Mouse (Mus musculus): Measurements from ENCODE around the gene C2cd2l. TPM values are rescaled to one million over a fixed set of nuclear protein-coding genes. Genes with fewer than 3 reads are reported as not detected.
"Not testable (repeated sequence)": the region's sequence is repeated elsewhere in the genome, so short reads cannot be mapped to it uniquely, and the experiment has no call there.

Gene C2cd2l
- total RNA-seq, 2 experiments from 2014 or later = 2.4 to 13.2 TPM

DNA sequence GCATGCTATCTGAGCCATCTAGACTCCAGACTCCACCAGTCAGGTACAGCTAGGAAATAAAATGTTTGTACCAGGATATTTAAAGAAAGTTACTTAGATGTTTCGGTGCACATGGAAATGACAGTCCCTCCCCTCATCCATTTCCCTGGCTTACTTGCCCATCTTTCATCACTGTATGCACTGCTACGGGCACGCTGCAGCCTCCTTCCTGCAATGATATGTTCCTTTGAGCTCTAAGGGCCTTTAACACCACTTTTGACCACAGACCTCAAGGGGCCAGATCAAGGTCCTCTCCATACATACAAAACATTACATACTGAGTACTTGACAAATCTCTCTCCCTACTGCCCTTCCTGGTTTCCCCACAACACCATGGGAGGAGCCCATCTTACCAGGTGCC, 16.9 kb upstream of the C2cd2l start:
- ATAC-seq (replicated peaks; ENCODE audit: poor library complexity) = no peak

DNA sequence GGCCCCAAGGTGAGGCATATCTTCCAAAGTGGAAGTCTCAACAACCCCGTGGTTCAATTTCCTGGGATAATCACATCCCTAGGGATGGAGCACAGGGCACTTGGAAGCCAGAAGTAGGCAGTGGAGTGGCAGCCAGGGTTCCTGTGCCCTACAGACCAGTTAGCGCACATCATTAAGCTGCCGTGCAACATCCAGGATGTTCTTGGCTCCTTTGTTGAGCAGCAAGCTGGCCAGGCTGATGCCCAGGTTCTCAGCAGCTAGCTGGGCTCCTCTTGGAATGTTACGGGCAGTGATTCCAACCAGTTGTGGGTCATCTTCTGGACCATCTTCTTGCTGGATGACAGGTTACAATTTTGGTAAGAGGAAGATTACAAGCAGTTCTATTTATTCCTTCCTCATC, 16.4 kb upstream of the C2cd2l start:
- ATAC-seq (replicated peaks; ENCODE audit: poor library complexity) = not testable (repeated sequence)

DNA sequence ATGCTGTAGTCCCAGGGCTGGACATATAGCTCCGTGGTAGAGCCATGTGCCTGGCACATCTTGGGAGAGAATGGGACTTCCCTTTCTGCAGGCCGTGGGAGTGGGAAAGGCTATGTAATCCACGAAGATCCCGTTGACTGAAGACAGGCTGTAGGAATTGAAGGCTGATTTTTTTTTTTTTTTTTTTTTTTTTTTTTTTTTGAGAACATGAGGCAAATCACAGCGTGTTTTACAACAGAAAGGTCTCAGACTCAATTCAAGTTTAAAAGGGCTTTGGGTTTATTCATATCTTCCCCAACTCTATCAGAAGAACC, 16.0 kb upstream of the C2cd2l start:
- ATAC-seq (replicated peaks; ENCODE audit: poor library complexity) = no peak

DNA sequence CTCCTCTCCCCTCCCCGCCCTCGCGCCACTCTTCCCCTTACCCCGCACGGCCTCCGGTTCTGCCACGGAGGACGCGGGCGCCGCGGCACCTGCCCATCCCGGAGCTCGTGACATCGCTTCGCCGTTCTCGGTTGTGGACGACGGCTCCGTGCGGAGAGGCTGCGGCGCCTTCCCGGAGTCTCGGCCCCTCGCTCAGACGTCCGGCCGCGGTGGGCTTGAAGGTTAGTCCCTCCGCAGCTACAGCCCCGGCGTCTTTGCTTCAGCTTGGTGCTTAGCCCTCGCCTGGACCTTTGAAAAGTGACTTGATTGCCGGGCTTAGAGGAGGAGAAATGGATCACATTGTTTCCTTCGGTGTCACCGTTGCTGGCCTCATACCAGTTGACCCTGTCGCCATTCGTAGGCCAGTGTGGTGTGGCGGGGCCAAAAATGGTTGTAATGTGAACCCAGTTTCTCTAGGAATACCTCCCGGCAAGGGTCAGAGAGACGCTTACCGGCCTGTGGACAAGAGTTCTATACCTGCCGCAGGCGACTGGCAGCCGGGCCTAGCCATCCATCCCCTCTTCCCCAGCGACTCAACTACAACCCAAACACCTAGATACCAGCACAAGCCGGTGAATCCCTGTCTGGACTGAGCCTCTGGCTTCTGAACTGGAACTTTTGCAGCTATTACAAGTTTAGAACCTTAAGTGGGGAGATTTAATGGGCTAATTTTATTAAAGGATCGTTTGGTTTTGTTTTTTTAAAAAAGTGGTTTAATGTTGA, 15.4 kb upstream of the C2cd2l start:
- ATAC-seq (replicated peaks; ENCODE audit: poor library complexity) = no peak

DNA sequence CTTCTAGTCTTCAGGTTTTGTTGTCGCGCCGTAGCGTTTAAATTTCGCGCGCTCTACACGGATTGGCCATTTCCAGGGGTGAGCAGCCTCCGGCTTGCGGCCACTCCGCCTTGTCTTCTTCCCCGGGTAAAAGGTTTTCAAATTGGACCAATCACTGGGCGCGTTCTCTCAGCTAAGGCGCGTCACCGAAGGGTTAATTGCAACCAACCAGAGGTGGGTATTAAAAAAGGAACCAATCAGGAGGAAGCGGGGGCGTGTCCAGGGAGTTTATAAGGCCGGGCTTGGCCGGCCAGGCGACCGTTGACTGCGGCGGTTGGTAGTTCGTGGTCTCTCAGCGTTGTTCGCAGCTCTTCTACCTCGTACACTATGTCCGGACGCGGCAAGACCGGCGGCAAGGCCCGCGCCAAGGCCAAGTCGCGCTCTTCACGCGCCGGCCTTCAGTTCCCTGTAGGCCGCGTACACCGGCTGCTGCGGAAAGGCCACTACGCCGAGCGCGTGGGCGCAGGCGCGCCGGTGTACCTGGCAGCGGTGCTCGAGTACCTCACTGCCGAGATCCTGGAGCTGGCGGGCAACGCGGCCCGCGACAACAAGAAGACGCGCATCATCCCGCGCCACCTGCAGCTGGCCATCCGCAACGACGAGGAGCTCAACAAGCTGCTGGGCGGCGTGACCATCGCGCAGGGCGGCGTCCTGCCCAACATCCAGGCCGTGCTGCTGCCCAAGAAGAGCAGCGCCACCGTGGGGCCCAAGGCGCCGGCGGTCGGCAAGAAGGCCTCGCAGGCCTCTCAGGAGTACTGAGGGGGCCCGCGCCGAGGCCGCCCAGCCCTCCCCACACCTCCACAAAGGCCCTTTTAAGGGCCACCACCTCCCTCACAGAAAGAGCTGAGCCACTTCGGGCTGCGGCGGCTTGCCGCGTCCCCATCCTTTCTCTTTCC, 14.6 kb upstream of the C2cd2l start, which contains the start of gene H2afx:
Gene H2afx, plus strand, starts transcription at position 299 of the 935 bp plus-strand sequence.
- peak; percentile 86 for ATAC-seq (replicated peaks; ENCODE audit: poor library complexity)

DNA sequence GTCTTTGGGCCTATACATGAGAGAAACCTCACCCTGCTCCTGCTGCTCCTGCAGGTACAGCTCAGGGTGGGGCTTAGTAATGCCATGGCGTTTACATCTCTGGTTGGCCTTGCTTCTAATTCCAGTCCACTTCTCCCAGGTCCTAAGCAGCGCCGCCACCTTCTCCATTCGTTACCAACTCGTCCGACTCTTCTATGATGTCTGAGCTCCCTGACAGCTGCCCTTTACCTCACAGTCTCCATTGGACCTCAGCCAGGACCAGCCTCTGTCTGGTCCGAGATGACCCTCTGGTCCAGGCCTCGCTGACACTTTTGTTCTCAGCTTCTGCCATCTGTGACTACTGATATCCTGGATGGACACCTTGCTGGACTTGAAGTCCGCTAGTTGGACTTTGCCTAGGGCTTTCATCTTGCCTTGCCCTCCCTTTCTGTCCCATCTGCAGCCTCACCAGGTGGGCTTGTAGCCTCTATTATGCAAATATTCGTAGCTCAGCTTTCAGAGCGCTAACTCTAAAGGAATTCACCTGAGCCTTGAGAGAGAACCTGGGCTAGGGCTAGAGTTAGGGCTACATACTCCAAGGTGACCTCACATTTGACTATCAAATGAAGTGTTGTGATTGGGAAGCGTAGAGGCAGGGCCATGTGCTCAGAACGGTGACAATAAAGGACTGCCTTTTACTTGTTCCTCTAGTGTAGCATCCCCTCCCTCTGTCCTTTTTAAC, 13.0 kb upstream of the C2cd2l start:
- ATAC-seq (replicated peaks; ENCODE audit: poor library complexity) = no peak

DNA sequence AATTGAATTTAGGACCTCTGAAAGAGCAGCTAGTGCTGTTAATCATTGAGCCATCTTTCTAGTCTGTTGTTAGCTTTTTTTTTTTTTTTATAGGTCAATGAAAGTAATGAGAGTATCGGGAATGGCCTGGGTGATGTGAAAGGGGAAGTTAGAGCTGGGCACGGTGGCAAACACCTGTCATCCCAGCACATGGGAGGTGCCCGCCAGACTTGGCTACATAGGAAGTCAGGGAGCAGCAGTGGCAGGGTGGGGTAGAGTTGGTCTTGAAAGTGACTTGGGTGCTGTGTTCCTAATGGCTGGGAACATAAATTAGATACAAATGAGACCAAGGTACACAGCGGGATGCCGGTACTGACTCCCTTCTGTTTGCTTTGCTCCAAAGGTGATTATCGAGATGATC, 10.7 kb upstream of the C2cd2l start:
- no peak for ATAC-seq (replicated peaks; ENCODE audit: poor library complexity)

DNA sequence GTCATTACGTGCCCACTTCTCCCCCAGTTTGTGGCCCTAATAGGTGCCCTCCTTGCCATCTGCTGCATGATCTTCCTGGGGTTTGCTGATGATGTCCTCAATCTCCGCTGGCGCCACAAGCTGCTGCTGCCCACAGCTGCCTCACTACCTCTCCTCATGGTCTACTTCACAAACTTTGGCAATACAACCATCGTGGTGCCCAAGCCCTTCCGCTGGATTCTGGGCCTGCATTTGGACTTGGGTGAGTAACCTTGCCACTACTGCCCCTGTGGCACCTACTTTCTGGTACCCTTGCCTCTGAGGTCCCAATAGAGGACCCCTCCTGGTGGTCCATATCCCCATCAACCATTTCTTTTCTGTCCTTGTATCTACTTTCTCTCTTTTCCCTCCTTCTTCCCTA, 7.8 kb upstream of the C2cd2l start:
- ATAC-seq (replicated peaks; ENCODE audit: poor library complexity) = no peak

DNA sequence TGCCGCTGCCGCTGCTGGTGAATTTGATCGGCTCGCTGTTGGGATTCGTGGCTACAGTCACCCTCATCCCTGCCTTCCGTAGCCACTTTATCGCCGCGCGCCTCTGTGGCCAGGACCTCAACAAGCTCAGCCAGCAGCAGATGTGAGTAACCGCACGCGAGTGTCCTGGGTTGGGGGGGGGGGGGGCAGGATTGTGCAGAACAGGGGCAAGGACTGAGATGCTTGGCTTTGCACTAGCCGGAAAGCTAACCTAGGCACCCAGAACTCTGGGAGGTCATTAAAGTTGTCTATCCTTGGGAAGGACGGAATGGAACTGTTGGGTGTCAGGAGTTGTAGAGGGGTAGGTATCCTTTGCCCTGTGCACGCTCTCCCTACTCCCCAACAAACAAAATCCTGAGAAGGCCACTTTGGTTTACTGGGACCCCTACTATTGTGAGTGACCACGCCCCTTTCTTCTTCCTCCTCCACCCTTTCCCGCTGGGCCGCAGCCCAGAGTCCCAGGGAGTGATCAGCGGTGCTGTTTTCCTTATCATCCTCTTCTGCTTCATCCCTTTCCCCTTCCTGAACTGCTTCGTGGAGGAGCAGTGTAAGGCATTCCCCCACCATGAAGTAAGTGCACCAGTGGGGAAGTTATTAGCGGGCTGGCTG, 7.1 kb upstream of the C2cd2l start:
- 0 out of 2 replicates have a peak, but pooled peaks have one; percentile 2 for ATAC-seq (replicated peaks; ENCODE audit: poor library complexity)

DNA sequence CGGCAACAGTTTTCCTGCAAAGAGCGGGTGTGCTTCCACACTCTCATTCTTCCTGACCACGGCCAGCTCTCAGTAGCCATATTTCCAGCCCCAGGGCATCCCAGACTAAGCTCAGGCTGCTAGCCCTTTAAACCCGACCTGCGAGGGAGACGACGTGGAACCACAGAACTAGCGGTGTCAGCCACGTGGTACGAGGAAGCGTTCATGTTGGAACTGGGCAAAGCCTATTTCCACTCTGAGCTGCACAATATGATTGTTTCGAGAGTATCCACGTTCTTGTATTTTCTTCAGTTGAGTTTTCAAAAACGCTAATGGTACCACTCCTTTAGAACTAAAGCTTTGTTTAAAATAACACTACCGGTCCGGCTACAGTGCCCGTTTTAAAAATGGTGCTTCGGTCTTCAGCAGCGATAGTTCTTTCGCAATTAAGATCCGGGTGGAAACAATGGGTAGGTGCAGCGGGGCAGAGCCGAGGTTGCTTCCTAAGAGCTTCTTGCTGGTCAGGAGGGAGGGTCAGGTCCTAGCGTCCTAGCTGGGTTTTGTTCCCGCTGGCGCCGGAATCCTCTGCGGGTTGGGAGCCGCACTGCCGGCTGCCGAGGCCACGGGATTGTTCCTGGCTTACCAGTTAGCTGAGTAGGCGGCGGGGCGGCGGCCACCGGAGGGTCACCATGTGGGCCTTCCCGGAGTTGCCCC, 6.4 kb upstream of the C2cd2l start:
- ATAC-seq (replicated peaks; ENCODE audit: poor library complexity) = peak; percentile 89

DNA sequence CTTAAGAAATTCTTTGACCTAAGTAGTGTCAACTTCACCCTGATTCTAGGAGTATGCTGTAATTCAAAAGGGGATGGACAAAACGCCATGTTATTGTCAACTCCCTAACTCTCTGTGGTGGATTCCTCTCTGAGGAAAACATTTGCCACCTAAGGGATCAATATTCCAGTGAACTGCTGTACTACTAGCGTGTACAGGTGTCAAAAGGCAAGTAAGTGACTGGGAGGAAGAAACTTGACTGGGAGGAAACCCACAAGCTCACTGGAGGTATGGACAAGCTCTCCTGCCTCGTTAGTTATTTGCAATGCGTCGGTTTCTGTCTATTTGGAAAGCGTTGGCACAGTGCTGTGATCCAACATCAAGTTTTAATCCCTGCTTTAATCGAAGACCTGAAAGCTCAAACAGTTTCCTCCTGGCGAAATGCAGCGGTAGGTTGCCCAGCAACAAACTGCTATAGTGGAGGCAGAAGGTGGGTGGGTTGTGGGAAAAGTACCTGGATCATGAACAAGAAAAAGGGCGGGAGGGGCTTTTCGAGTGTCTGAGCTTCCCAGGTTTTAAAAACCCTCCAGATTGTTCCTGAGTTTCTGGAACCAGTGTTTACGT, 5.8 kb upstream of the C2cd2l start, which contains the start of gene Dpagt1:
Gene Dpagt1, plus strand, starts transcription at position 252 of the 603 bp plus-strand sequence.
- no peak for ATAC-seq (replicated peaks; ENCODE audit: poor library complexity)

DNA sequence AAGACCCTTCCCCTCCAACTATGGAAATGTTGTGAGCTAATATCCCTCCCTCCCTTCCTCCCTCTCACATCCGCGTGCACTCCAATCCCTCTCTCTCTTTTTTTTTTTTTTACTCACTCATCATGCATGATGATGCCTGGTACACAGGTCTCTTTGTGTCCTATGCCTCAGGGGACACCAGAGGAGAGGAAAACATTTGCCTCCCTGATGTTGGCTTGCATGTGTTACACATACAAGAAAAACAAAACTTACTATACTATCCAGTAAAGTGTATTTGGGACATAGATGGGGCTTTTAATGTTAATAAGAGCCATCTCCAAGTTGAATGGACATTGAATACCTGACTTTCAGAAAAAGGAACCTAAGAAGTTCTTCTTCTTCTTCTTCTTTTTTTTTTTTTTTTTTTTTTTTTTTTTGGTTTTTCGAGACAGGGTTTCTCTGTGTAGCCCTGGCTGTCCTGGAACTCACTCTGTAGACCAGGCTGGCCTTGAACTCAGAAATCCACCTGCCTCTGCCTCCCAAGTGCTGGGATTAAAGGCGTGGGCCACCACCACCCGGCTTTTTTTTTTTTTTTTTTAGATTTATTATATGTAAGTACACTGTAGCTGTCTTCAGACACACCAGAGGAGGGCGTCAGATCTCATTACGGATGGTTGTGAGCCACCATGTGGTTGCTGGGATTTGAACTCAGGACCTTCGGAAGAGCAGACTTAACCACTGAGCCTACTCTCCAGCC, 5.1 kb upstream of the C2cd2l start:
- ATAC-seq (replicated peaks; ENCODE audit: poor library complexity) = not testable (repeated sequence)

DNA sequence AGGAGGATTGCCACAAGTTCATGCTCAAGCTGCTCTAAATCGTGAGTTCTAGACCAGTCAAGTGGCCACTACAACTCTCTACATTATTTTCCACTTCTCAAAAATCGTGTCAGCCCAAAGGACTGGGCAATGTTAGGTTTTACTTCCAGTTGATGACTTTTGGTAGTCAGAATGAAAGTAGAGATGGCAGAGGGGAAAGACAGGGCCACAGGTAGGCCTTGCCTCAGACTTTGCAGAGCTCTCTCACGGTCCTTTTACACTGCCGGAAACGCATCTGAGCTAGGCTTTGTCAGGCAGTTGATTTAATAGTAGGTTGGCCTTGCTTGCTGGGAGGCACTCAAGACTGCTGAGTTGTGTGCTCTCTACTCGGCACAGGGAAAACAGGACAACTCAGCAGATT, 4.1 kb upstream of the C2cd2l start:
- ATAC-seq (replicated peaks; ENCODE audit: poor library complexity) = no peak

DNA sequence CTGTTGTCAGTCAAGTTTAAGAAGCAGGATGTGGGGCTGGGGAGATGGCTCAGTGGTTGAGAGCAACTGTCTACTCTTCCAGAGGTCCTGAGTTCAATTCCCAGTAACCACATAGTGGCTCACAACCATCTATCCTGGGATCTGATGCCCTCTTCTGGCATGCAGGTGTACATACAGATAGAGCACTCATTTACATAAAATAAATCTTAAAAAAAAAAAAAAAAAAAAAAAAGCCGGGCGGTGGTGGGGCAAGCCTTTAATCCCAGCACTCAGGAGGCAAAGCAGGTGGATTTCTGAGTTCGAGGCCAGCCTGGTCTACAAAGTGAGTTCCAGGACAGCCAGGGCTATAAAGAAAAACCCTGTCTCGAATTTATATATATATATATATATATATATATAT, 3.6 kb upstream of the C2cd2l start:
- not testable (repeated sequence) for ATAC-seq (replicated peaks; ENCODE audit: poor library complexity)

DNA sequence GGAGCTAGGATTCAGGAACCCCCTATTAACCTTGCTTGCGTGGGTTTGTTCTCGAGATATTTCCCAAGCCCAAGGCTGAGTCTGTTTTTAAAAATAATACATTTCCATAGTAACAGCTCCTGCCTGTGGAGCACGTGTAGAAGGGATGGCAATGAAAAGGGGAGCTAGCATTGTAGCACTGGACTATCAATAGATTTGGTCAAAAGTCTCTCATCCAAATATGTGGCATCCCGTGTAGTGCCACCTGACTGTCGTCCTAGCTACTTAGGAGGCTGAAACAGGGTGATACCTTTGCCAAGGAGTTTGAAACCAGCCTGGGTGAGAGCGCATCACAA, 681 bp upstream of the C2cd2l start:
- ATAC-seq (replicated peaks; ENCODE audit: poor library complexity) = no peak

DNA sequence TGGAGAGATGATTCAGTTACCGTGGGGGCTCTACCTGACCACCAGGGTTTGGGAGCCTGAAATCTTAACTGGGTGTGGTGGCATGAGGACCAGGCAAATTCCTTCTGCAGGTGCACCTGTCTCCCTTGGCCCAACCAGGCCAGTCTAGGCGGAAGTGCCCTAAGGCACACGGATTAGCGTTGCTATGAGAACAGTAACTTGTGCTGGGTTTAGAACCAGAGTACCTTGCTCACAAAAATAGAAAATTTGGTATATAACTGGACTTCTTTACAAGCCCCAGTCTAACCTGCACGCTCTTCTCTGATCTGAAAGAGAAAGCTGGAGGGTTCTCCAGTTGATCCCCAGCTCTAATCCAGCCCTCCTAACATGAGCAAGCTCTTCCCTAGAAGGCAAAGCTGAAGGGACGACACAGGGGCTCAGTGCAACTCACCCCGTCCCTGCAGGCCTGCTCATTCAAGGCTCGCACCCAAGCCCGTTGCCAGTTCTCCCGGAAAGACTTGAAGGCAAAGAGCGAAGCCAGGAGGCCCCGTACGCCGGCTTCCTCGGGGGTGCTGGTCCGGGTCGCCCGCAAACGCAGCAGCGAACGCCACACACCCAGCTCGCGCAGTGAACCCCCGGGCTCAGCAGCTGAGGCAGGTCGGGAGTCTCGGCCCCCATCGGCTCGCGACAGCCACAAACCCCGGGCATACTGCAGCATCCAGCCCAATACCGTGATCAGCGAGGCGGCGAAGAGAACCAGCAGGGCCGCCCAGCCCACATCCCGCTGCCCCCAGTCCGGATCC, 789 bp downstream of the C2cd2l start:
- 0 out of 2 replicates have a peak, but pooled peaks have one; percentile 6 for ATAC-seq (replicated peaks; ENCODE audit: poor library complexity)

DNA sequence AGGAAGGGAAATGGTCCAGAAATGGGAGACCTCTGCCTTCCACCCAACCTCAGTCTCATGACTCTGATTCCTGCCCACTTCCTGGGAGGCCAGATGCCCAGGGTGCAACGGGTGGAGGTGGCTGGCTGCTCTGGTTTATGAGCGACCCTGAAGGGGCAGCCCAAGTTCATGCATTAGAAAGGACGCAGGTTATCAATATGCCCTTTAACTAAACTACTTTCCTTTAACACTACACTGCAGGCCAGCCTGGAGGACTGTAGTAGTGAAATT, 1.3 kb downstream of the C2cd2l start:
- ATAC-seq (replicated peaks; ENCODE audit: poor library complexity) = no peak

DNA sequence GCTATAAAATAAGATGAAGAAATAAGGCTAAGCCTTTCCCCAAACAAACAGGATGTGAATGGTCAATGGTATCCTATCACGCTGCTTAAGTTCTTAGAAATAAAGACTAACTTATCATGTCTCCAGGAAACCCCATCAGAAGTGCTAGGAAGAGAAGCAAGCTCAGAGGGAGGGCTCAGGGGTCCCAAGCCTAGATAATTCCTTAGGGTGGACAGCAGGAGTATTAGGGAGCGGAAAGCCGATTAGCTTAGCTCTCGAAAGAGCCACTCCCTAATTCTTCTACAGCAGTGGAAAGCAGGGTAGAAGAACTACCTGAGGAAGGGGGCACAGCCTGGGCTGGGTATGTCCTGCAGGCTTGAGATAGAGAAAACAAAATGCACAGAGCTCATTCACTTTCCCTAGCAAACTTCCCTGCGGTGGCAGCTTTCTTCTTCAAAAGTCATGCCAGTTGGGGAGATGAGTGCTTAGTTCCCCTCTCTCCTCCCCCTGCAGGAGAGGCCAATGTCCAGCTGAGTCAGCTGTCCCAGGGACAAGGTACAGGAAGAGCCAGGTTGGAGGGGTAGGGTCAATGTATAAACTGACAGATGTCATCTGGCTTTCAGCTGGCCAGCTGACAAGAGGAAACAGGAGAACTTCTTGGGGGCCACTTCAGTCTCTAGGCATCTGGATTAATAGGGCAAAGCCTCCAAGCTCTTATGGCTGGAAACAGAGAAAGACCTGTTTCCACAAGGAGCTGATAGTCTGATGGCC, 1.8 kb downstream of the C2cd2l start:
- no peak for ATAC-seq (replicated peaks; ENCODE audit: poor library complexity)
